25 mouse cellular contexts compared by ENCODE assay signal in genomic region chr7:142140696-142141095, GRCm38 (mm10). TPM values are rescaled to one million over a fixed set of nuclear protein-coding genes. Genes with fewer than 3 reads are reported as not detected.
"Had no signal": no experiment of that assay in that cellular context is flagged by ENCODE, and none has a peak within 500 bp of the region (broad histone marks: within the 10 kb centered on the region; RNA-seq: fewer than 3 reads in every experiment).

No protein-coding gene starts in this region.

- ATAC-seq: hindbrain, postnatal 0 days; intestine, embryonic 16.5 days had no signal

- DNase-seq: gastrocnemius, postnatal 14 days; gastrocnemius, postnatal 36 days; heart, adult 18-20 months; heart, postnatal 10 days; kidney, adult 11 months; kidney, adult 2 months; kidney, adult 9 months; kidney, postnatal 10 days; kidney, postnatal 25 days; kidney, postnatal 4 days; liver; liver, embryonic 13.5 days had no signal

RNA-seq across cellular contexts. Expression of gene Gm45337, which starts 3.7 kb away (rescaled TPM):
- total RNA-seq: gastrocnemius, adult 18-20 months; gastrocnemius, adult 8-10 months; gastrocnemius, postnatal 14 days; gastrocnemius, postnatal 36 days; heart, adult 18-20 months; heart, adult 8-10 months; heart, postnatal 10 days; heart, postnatal 25 days; hematopoietic stem cell, adult 5-6 weeks; hindbrain, postnatal 0 days; layer of hippocampus, adult 2 months; layer of hippocampus, postnatal 10 days; layer of hippocampus, postnatal 25 days; left cerebral cortex, adult 2 months; left cerebral cortex, postnatal 14 days; left cerebral cortex, postnatal 36 days had no signal

RNA-seq across cellular contexts. Expression of gene Gm39115, which starts 4.9 kb away (rescaled TPM):
- total RNA-seq: gastrocnemius, adult 18-20 months; gastrocnemius, adult 8-10 months; gastrocnemius, postnatal 14 days; gastrocnemius, postnatal 36 days; heart, adult 18-20 months; heart, adult 8-10 months; heart, postnatal 10 days; heart, postnatal 25 days; hematopoietic stem cell, adult 5-6 weeks; hindbrain, postnatal 0 days; layer of hippocampus, adult 2 months; layer of hippocampus, postnatal 10 days; layer of hippocampus, postnatal 25 days; left cerebral cortex, adult 2 months; left cerebral cortex, postnatal 14 days; left cerebral cortex, postnatal 36 days had no signal

RNA-seq across cellular contexts. Expression of gene Gm29735, which starts 16.2 kb away (rescaled TPM):
- total RNA-seq: gastrocnemius, adult 18-20 months; gastrocnemius, adult 8-10 months; gastrocnemius, postnatal 14 days; gastrocnemius, postnatal 36 days; heart, adult 18-20 months; heart, adult 8-10 months; heart, postnatal 10 days; heart, postnatal 25 days; hematopoietic stem cell, adult 5-6 weeks; hindbrain, postnatal 0 days; layer of hippocampus, adult 2 months; layer of hippocampus, postnatal 10 days; layer of hippocampus, postnatal 25 days; left cerebral cortex, adult 2 months; left cerebral cortex, postnatal 14 days; left cerebral cortex, postnatal 36 days had no signal

RNA-seq across cellular contexts. Expression of gene Gm45618, which starts 20.2 kb away (rescaled TPM):
- total RNA-seq: gastrocnemius, adult 18-20 months; gastrocnemius, adult 8-10 months; gastrocnemius, postnatal 14 days; gastrocnemius, postnatal 36 days; heart, adult 18-20 months; heart, adult 8-10 months; heart, postnatal 10 days; heart, postnatal 25 days; hematopoietic stem cell, adult 5-6 weeks; hindbrain, postnatal 0 days; layer of hippocampus, adult 2 months; layer of hippocampus, postnatal 10 days; layer of hippocampus, postnatal 25 days; left cerebral cortex, adult 2 months; left cerebral cortex, postnatal 14 days; left cerebral cortex, postnatal 36 days had no signal

RNA-seq across cellular contexts. Expression of gene Gm4553, which starts 24.8 kb away (rescaled TPM):
- total RNA-seq: gastrocnemius, adult 18-20 months; gastrocnemius, adult 8-10 months; gastrocnemius, postnatal 14 days; gastrocnemius, postnatal 36 days; heart, adult 18-20 months; heart, adult 8-10 months; heart, postnatal 10 days; heart, postnatal 25 days; hematopoietic stem cell, adult 5-6 weeks; hindbrain, postnatal 0 days; layer of hippocampus, adult 2 months; layer of hippocampus, postnatal 10 days; layer of hippocampus, postnatal 25 days; left cerebral cortex, adult 2 months; left cerebral cortex, postnatal 14 days; left cerebral cortex, postnatal 36 days had no signal
